8 mouse cellular contexts compared by ENCODE assay signal in the genomic region with DNA sequence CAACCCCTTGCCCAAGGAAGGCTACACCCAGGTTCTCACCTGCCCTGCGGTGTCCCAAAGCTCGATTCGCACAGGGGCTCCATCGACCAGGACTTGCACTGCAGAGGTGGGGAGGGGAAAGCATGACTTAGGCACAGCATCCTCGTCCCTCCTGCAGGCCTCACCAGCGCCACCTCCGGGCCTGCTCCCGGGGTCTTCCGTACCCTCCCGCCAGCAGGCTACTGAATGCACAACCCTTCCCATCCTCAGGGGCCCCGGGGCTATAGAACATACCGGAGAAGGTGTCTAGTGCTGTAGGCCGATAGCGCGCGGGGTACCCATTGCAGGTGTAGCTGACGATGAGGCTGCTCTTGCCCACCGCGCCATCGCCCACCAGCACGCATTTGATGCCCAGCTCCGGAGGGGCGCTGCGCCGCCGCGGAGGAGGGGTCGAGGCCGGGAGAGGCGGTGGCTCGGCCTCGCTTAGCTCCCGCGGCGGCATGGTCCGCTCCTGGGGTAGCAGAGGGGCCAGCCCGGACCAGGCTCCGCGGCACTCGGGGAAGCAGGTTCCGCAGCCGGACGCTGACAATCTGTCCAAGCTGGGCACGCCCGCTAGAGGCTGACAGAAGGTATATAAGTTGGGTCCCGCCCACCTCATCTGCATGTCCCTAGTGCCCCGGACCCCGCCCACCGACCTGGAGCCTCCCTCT. TPM values are rescaled to one million over a fixed set of nuclear protein-coding genes. Genes with fewer than 3 reads are reported as not detected.
DNase-seq lines count a peak whose midpoint lies in the region; ATAC-seq lines count a peak whose summit lies in the region.

Rhov (minus strand) TSS at position 630 of the 689 bp plus-strand sequence.

- H3K27me3 ChIP-seq in hindbrain, embryonic 16.5 days (replicated peaks; ENCODE audit: control insufficient read depth, insufficient read depth, low read length), result no peaks in the 10 kb centered on the region

- ATAC-seq in erythroid progenitor cell, adult 5-6 weeks (replicated peaks; ENCODE audit: low FRiP score, poor library complexity, severe bottlenecking), result peak; percentile 77
- peak; percentile 92 for ATAC-seq in hindbrain, embryonic 16.5 days

- H3K4me2 ChIP-seq in hindbrain, embryonic 16.5 days (ENCODE audit: low read length), result peak within 1 kb of the TSS; percentile 76

- no peaks in the 10 kb centered on the region for H3K9me3 ChIP-seq in hindbrain, embryonic 16.5 days (ENCODE audit: control insufficient read depth, low read length)

- under 1% methylated on average over 49 of the region's 49 CpGs for WGBS in hindbrain, embryonic 16.5 days
- 4% methylated on average over 46 of the region's 49 CpGs for WGBS in macrophage (ENCODE audit: missing documents)

- H3K36me3 ChIP-seq in hindbrain, embryonic 16.5 days (ENCODE audit: control insufficient read depth, insufficient read depth, low read length), result no peaks in the 10 kb centered on the region
- H3K36me3 ChIP-seq in macrophage (ENCODE audit: inconsistent target), result no peaks in the 10 kb centered on the region

- peak within 1 kb of the TSS; percentile 90 for H3K9ac ChIP-seq in hindbrain, embryonic 16.5 days (ENCODE audit: low read depth, low read length)

- DNase-seq in MEL-GATA-1-ER (ENCODE audit: extremely low read depth, low read depth), result peak; percentile 57
- peak; percentile 59 for DNase-seq in c-Kit-positive CD71-negative TER-119-negative erythroid progenitor cells, embryonic 14.5 days (ENCODE audit: low read depth)
- DNase-seq in left cerebral cortex, adult 8-10 months (ENCODE audit: low spot score in 2 of 2), result peak; percentile 40 to 78
- DNase-seq in right cerebral cortex, postnatal 14 days, result peak; percentile 65
- DNase-seq in gastrocnemius, postnatal 10 days, result no peak

- H3K4me3 ChIP-seq in hindbrain, embryonic 16.5 days (ENCODE audit: low read length), result peak within 1 kb of the TSS; percentile 74
- peak within 1 kb of the TSS; percentile 44 for H3K4me3 ChIP-seq in macrophage (ENCODE audit: inconsistent target)

- H3K79me2 ChIP-seq in macrophage (ENCODE audit: inconsistent target), result peaks cover 21% of the 10 kb centered on the region

- H3K4me1 ChIP-seq in hindbrain, embryonic 16.5 days (ENCODE audit: control insufficient read depth, insufficient read depth, low read depth, low read length), result peaks cover 9% of the 10 kb centered on the region

- peak within 1 kb of the TSS; percentile 83 for H3K27ac ChIP-seq in hindbrain, embryonic 16.5 days (ENCODE audit: low read depth, low read length)
- H3K27ac ChIP-seq in macrophage, result no peak within 1 kb of the TSS

RNA-seq across cellular contexts. Expression of gene Rhov, which starts in this region (rescaled TPM):
- not detected in 2 replicates for total RNA-seq in erythroid progenitor cell, adult 5-6 weeks (2015; ENCODE audit: low replicate concordance)
- total RNA-seq in erythroid progenitor cell, adult 5-6 weeks (2017; ENCODE audit: low replicate concordance), result not detected in 2 replicates
- polyA plus RNA-seq in hindbrain, embryonic 16.5 days (2015; fragmentation: Nextera tagmentation; extraction: Ambion mirVana), result 48.2 and 56.9 TPM in 2 replicates
- total RNA-seq in left cerebral cortex, adult 8-10 months (2022), result 10 to 100 TPM; 11.1 to 12.5 (median 11.7) TPM
- 10 to 100 TPM in 1 of 26 experiments, 1 to 10 TPM in 16, under 1 TPM in 7, not detected in 2; 0.41 to 11.1 (median 1.7) TPM for total RNA-seq in macrophage (2018; cell fraction: chromatin; rRNA removed)
- total RNA-seq in macrophage (2018; cell fraction: cytosol; rRNA removed), result 1 to 10 TPM in 25 of 26 experiments, under 1 TPM in 1; 0.94 to 9.9 (median 3.0) TPM
- 1 to 10 TPM in 25 of 26 experiments, under 1 TPM in 1; 0.82 to 8.2 (median 2.4) TPM for total RNA-seq in macrophage (2018; cell fraction: nucleus; rRNA removed)
- polyA plus RNA-seq in macrophage (2018), result 3.1 to 15.6 TPM (median 13.6 TPM) in 3 replicates
- total RNA-seq in gastrocnemius, postnatal 10 days (2021), result not detected

Comparison
In these comparisons a context has a peak if more than half of its experiments do, and no peak if none do; other contexts are left out.
1. RNA of gene Rhov (total RNA-seq): 11.1 to 12.5 TPM in left cerebral cortex, adult 8-10 months; not detected in gastrocnemius, postnatal 10 days and not detected in erythroid progenitor cell, adult 5-6 weeks; every median in the first group is over 10 times any median in the second.
2. Peak in ATAC-seq in erythroid progenitor cell, adult 5-6 weeks; RNA of the gene not detected or under 1 TPM.